Mouse (Mus musculus) neural tube, embryonic 12.5 days (tissue): ENCODE data around the gene Dnajc6. TPM values are rescaled to one million over a fixed set of nuclear protein-coding genes. Genes with fewer than 3 reads are reported as not detected.

Source experiments
- ATAC-seq: fragments of 200-750 bp; cut with Nextera tagmentation; 2 replicates; pipeline ENCODE4 v1.8.0; 2017; ENCODE audit warnings: low read depth, mild to moderate bottlenecking, moderate TSS enrichment, moderate library complexity; ENCODE audit not compliant: low FRiP score
- H3K27ac ChIP-seq: fragments of 300-500 bp; sonication (generic); 2 replicates; pipeline ENCODE4 v1.5.1; 2016
- H3K27me3 ChIP-seq: fragments of 300-500 bp; sonication (generic); replicated peaks from 2 replicates; pipeline ENCODE4 v1.6.1; 2016; ENCODE audit warnings: mild to moderate bottlenecking
- H3K36me3 ChIP-seq: fragments of 300-500 bp; sonication (generic); 2 replicates; pipeline ENCODE4 v1.6.1; 2016; ENCODE audit warnings: mild to moderate bottlenecking
- H3K4me1 ChIP-seq: fragments of 300-500 bp; sonication (generic); 2 replicates; pipeline ENCODE4 v1.6.1; 2016
- H3K4me2 ChIP-seq: fragments of 300-500 bp; sonication (generic); replicated peaks from 2 replicates; pipeline ENCODE4 v1.6.1; 2016; ENCODE audit warnings: mild to moderate bottlenecking
- H3K4me3 ChIP-seq: fragments of 300-500 bp; sonication (generic); 2 replicates; pipeline ENCODE4 v1.5.1; 2016
- H3K9ac ChIP-seq: fragments of 300-500 bp; sonication (generic); 2 replicates; pipeline ENCODE4 v1.6.1; 2016; ENCODE audit warnings: mild to moderate bottlenecking
- H3K9me3 ChIP-seq: fragments of 300-500 bp; sonication (generic); 2 replicates; pipeline ENCODE4 v1.6.1; 2016; ENCODE audit warnings: mild to moderate bottlenecking
- WGBS: fragments of 180-500 bp; shearing (Covaris S2); methylation state at CpG from one replicate; pipeline ENCODE4 v1.1.7; 2016; 5-methylcytosine and 5-hydroxymethylcytosine counted together
- polyA plus RNA-seq: library from polyadenylated mRNA; unstranded; fragments of >200 nt; fragmentation: Nextera tagmentation; extraction: Ambion mirVana; gene quantifications from 2 replicates; pipeline ENCODE4 v1.2.1, GENCODE M21; 2016

Gene Dnajc6
- polyA plus RNA-seq, 1 experiment from 2014 or later, result 22.6 TPM

DNA sequence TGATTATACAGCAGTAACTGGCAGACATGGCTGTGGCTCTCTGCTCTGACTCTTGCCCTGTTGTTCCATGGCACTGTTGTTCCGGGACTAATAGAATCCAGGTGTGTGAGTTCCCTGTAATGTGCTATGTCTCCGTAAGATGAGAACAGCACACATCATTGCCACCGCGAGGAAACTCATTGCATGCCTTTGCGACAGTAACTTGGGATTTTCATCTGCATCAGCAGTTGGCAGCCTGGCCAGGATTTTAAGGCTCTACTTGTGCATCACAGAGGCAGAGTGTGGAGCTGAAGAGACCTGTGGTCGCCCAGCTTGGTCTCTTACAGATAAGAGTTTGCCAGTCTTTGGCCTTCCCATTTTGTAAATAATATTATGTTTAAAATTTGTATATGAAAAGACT lies 157.8 kb downstream of the Dnajc6 start:
- WGBS, result 90% methylated on average over 6 of the region's 6 CpGs
- Histone ChIP-seq H3K4me1 (no peaks in the 10 kb centered on the region), H3K9me3 (no peaks in the 10 kb centered on the region)

DNA sequence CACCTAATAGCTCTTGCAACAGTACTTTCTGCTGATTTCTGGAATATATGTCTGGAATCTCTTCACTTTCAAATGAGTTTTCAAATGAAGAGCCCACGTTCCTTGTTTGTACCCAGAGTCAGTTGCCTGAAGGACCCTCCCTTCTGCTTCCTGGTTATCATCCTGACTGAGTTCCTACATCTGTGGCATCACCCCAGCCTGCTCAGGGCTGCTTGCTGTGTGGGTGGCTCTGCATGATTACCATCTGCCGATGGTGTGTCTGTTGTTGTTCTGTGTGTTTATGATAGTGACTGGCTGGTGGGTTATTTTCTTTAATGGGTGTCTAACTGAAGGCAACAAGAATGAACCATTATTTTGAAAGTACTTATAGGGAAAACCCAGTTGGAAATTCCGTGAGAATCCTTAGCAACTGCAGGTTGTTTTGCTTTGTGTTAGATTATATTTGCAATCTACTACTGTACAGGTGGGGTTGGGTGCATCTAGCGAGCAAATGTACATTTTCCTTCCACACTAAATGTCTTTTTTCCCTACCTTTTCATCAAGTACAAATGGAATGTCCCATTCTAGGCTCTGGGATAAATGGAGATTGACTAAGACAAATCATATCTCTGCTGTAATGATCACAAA lies 158.5 kb downstream of the Dnajc6 start:
- no peak overlapping the region for H3K4me2 ChIP-seq
- H3K9ac ChIP-seq, result no peak overlapping the region
- no peak for ATAC-seq
- no peaks in the 10 kb centered on the region for H3K27me3 ChIP-seq
- no peak overlapping the region for H3K4me3 ChIP-seq
- H3K9me3 ChIP-seq, result no peaks in the 10 kb centered on the region
- H3K27ac ChIP-seq, result no peak overlapping the region
- H3K4me1 ChIP-seq, result no peaks in the 10 kb centered on the region
- 76% methylated on average over 4 of the region's 4 CpGs for WGBS
- H3K36me3 ChIP-seq, result peaks cover 14% of the 10 kb centered on the region

More for the DNA sequence above, 157.8 kb downstream of the Dnajc6 start:
- Histone ChIP-seq H3K27ac (no peak overlapping the region), H3K36me3 (peaks cover 8% of the 10 kb centered on the region; the same call in 1 of the 2 replicates), H3K4me3 (no peak overlapping the region), H3K9ac (no peak overlapping the region), H3K4me2 (no peak overlapping the region), H3K27me3 (no peaks in the 10 kb centered on the region)
- ATAC-seq, result no peak

DNA sequence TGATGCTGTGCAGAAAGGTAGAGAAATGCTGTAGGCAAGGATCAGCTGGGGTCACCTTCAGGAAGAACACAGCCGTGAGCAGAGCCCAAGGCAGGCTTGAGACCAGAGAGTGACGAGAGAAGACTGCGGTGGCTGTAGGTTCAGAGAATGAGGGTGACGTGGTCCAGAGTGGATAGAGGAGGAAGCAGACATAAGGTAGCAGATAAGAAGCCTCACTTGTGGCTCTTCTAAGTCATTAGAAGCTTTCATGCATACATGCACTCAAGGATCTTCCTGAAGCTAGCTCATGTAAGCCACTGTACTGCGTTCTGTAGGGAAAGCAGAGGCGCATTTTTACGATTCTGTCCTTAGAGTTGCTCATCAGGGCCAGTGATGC lies 159.0 kb downstream of the Dnajc6 start:
- Histone ChIP-seq H3K9me3 (no peaks in the 10 kb centered on the region), H3K9ac (no peak overlapping the region), H3K4me3 (no peak overlapping the region), H3K27ac (no peak overlapping the region), H3K36me3 (peaks cover 18% of the 10 kb centered on the region), H3K4me1 (no peaks in the 10 kb centered on the region), H3K27me3 (no peaks in the 10 kb centered on the region), H3K4me2 (no peak overlapping the region)
- 91% methylated on average over 7 of the region's 7 CpGs for WGBS
- ATAC-seq, result no peak

DNA sequence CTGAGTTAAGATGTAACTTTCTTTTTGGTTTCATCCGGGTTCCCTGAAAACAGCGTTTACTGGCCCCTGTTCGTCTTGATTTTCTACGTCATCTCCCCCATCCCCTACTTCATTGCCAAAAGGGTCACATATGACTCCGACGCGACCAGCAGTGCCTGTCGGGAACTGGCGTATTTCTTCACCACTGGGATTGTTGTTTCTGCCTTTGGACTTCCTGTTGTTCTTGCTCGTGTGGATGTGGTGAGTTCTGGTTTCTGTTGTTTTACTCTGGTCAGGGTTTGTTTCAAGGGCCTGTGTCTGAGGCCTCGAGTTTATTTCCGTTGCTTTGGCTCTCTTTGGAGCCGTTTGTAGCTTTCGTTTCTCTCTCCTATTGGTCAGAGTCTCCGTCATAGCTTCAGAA lies 159.6 kb downstream of the Dnajc6 start:
- H3K9me3 ChIP-seq, result no peaks in the 10 kb centered on the region
- peaks cover 23% of the 10 kb centered on the region for H3K36me3 ChIP-seq
- no peak overlapping the region for H3K4me2 ChIP-seq
- 85% methylated on average over 15 of the region's 15 CpGs for WGBS
- ATAC-seq, result no peak
- H3K4me1 ChIP-seq, result no peaks in the 10 kb centered on the region
- H3K27me3 ChIP-seq, result no peaks in the 10 kb centered on the region
- H3K4me3 ChIP-seq, result no peak overlapping the region
- H3K9ac ChIP-seq, result no peak overlapping the region
- H3K27ac ChIP-seq, result no peak overlapping the region

DNA sequence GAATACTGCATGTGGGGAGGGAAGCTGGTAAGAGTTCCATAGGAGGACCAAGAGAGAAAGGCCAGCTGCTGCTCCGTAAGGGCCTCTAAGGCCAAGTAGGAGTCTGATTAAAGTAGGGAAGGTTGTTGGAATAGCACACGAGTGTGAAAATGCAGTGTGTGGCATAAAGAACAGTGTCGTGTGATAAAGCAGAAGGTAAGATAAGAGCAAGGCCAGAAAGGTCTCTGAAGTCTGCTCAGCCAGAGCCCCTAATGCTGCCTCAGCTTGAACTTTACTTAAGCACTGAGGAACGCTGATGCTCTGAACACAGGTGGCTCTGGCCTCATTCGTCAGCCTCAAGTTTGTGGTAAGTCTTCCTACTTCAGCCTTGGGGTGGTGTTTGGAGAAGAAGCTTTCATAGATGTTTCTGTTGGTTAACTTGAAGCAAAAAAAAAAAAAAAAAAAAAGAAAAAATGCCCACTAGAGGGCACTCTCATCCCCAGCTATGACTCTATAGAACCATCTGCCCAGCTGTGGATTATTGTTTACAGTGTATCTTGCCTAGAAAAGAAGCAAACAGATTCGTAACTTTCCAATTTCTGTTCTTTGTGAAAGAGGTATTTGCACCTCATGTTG lies 160.6 kb downstream of the Dnajc6 start:
- WGBS, result 63% methylated on average over 6 of the region's 6 CpGs
- no peak for ATAC-seq
- Histone ChIP-seq H3K4me1 (no peaks in the 10 kb centered on the region), H3K27ac (no peak overlapping the region), H3K27me3 (no peaks in the 10 kb centered on the region), H3K4me3 (no peak overlapping the region), H3K9me3 (no peaks in the 10 kb centered on the region), H3K4me2 (no peak overlapping the region), H3K36me3 (peaks cover 29% of the 10 kb centered on the region), H3K9ac (no peak overlapping the region)

DNA sequence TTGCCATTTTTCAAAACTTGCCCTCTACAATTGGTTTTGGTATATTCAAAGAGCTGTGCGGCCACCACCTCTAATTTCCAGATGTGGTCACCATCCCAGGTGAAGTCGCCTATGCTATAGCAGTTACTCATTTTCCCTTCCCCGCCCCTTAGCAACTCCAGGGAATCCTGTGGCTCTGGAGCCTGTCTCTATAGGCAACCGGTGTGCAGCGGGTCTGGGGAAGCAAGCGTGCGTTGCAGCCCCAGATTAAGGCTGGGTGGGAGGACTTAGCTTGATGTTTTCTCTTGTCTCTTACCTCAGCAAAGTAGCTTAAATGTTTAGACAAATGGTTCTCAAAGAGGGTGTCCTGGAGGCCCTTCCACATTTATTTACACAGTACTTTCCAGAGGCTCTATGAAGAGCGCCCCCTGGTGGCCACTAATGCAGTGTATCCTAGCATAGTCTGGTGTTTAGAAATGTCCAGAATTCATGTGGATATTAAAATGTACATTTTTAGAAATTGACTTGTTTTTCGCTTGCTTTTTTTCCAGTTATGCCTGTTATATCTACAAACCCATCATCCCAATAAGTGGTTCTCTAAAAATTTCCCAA lies 167.8 kb downstream of the Dnajc6 start:
- ATAC-seq, result peak; percentile 37; the same call in 1 of the 2 replicates
- H3K9me3 ChIP-seq, result 0 out of 2 replicates have a peak, but pooled peaks cover 5% of the 10 kb centered on the region

DNA sequence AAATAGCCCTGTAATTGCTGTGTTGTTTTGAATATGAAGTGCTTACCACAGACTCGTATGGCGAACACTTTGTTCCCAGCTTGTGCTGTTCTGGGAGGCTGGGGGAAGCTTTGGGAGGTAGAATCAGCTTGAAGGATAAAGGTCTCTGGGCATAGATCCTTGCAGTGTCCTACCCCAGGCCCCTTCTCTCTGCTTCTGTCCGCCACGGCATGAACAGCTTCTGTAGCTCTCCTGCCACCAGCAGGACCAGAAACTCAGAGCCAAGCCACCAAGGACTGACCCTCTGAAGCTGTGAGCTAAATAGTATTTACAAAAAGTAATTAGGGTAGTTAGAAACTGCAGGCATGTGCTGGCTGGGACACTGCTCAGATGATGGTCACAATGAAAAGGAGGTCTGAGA lies 168.3 kb downstream of the Dnajc6 start:
- H3K4me3 ChIP-seq, result no peak overlapping the region
- no peak overlapping the region for H3K9ac ChIP-seq
- no peak for ATAC-seq
- no peaks in the 10 kb centered on the region for H3K27me3 ChIP-seq
- H3K4me1 ChIP-seq, result no peaks in the 10 kb centered on the region
- 0 out of 2 replicates have a peak, but pooled peaks cover 5% of the 10 kb centered on the region for H3K9me3 ChIP-seq
- WGBS, result 93% methylated on average over 4 of the region's 4 CpGs
- H3K27ac ChIP-seq, result no peak overlapping the region
- H3K36me3 ChIP-seq, result peaks cover 29% of the 10 kb centered on the region
- no peak overlapping the region for H3K4me2 ChIP-seq

More for the DNA sequence above, 167.8 kb downstream of the Dnajc6 start:
- Histone ChIP-seq H3K4me3 (no peak overlapping the region), H3K27ac (no peak overlapping the region), H3K4me1 (no peaks in the 10 kb centered on the region), H3K36me3 (peaks cover 34% of the 10 kb centered on the region), H3K4me2 (no peak overlapping the region), H3K9ac (no peak overlapping the region), H3K27me3 (no peaks in the 10 kb centered on the region)
- 71% methylated on average over 9 of the region's 9 CpGs for WGBS

DNA sequence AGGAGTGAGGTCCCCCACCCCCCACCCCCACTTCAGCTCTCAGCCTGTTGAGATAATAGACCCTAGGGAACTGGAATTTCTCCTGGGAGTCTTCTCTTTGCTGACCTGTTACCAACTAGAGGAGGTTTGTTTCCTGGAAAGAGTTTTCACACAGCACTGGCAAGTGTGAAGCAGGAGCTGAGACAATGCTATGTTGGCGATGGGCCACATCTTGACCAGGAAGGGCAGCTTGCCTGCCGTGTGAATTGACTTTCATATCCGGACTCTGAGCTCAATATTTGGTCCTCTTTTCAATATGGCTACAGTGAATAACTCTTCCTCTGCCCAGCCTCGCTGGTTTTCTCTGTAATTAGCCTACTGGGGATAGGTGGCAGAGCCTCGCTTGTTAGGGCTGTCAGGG lies 172.7 kb downstream of the Dnajc6 start:
- no peaks in the 10 kb centered on the region for H3K36me3 ChIP-seq
- no peaks in the 10 kb centered on the region for H3K4me1 ChIP-seq
- 75% methylated on average over 5 of the region's 5 CpGs for WGBS
- ATAC-seq, result no peak
- H3K4me3 ChIP-seq, result no peak overlapping the region
- H3K4me2 ChIP-seq, result no peak overlapping the region
- 0 out of 2 replicates have a peak, but pooled peaks cover 5% of the 10 kb centered on the region for H3K9me3 ChIP-seq
- no peak overlapping the region for H3K9ac ChIP-seq
- no peaks in the 10 kb centered on the region for H3K27me3 ChIP-seq
- H3K27ac ChIP-seq, result no peak overlapping the region

DNA sequence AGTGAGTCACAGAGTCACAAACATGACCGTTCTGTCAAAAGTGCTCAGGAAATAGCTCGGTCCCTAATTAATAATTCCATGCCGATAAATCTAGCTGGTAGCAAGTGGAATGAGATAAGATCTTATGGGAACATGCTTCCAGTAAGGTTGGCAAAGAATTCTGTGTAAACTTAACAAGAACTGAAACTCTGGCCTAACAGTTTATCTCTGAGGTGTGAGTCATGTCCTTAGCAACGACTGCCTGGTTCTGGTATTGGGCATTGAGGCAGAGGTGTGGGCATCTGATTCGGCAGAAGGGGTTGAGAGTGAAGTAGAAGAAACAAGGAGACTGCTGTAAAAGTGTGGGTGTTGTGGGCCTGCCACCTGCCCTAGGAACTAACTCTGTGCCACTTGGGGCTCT lies 173.4 kb downstream of the Dnajc6 start:
- no peak for ATAC-seq
- 0 out of 2 replicates have a peak, but pooled peaks cover 5% of the 10 kb centered on the region for H3K9me3 ChIP-seq

DNA sequence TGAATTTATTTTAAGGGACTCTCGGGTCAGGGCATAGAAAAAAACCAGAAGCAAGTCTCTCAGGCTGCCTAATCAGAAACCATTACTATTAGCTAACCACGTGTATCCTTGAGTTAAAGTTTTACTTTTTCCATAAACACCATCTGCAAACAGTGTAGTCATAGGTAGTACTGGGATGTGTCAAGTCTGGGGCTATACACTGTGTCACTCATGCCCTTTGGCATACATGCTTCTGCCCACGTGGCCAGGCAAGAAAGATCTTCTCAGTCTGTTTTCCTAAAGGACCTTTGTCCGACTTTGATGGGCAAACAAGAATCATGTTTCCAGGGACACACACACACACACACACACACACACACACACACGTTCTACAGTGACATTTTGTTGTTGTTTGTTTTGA lies 178.3 kb downstream of the Dnajc6 start:
- no peak for ATAC-seq
- WGBS, result 80% methylated on average over 5 of the region's 5 CpGs
- Histone ChIP-seq H3K27ac (no peak overlapping the region), H3K9ac (no peak overlapping the region), H3K36me3 (no peaks in the 10 kb centered on the region), H3K4me2 (no peak overlapping the region), H3K4me3 (no peak overlapping the region), H3K4me1 (no peaks in the 10 kb centered on the region), H3K9me3 (no peaks in the 10 kb centered on the region), H3K27me3 (no peaks in the 10 kb centered on the region)

More for the DNA sequence above, 173.4 kb downstream of the Dnajc6 start:
- WGBS, result 85% methylated on average over 5 of the region's 5 CpGs
- Histone ChIP-seq H3K4me2 (no peak overlapping the region), H3K27ac (no peak overlapping the region), H3K4me1 (no peaks in the 10 kb centered on the region), H3K9ac (no peak overlapping the region), H3K27me3 (no peaks in the 10 kb centered on the region), H3K36me3 (no peaks in the 10 kb centered on the region), H3K4me3 (no peak overlapping the region)

DNA sequence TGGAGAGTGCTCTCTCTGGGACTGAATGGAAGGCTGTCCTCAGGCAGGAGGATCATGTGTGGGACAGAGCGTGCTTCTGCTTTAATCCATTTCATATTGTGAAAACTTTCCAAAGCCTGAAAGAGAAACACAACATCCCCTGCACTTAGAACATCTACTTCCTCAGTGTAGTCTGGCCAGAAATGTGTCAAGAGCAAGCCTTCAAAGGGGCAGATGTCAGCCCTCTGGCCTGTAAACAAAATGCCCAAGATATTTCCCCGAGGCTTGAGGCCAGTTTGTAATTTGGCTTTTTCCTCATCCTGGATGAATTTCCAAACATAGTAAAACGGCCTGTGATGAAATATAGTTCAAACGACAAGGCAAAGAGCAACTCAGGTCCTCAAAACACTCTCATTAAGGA lies 179.3 kb downstream of the Dnajc6 start:
- 88% methylated on average over 4 of the region's 4 CpGs for whole genome bisulfite sequencing
- no peak overlapping the region for H3K4me2 ChIP-seq
- H3K9me3 ChIP-seq, result no peaks in the 10 kb centered on the region
- no peaks in the 10 kb centered on the region for H3K36me3 ChIP-seq
- no peak overlapping the region for H3K4me3 ChIP-seq
- ATAC-seq, result no peak
- H3K4me1 ChIP-seq, result no peaks in the 10 kb centered on the region
- H3K27me3 ChIP-seq, result no peaks in the 10 kb centered on the region
- H3K27ac ChIP-seq, result no peak overlapping the region
- no peak overlapping the region for H3K9ac ChIP-seq

DNA sequence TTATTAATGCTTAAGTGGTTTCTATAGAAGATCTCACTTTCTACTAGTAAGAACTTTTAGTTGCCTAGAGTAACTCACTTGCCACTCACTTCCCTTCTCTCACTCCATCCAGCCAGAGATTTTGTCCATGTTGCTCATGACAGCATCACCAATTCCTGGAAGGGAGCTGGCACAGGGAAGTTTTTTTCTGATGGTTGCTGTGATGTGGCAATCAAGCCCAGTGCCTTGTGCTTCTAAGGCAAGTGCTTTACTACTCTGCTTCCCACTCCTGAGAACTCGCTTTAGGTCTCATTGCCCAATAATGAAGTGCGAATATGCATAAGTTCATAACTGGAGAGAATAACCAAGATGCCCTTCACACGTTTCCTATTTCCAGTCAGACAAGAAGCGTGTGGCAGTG lies 186.2 kb downstream of the Dnajc6 start:
- Histone ChIP-seq H3K9ac (no peak overlapping the region), H3K4me3 (no peak overlapping the region), H3K4me1 (no peaks in the 10 kb centered on the region), H3K9me3 (no peaks in the 10 kb centered on the region), H3K36me3 (no peaks in the 10 kb centered on the region), H3K4me2 (no peak overlapping the region), H3K27ac (no peak overlapping the region), H3K27me3 (no peaks in the 10 kb centered on the region)
- WGBS, result 91% methylated on average over 4 of the region's 4 CpGs
- ATAC-seq, result no peak
